Mouse (Mus musculus): Measurements from ENCODE around the gene Scaf8.
"Not testable (repeated sequence)": the region's sequence is repeated elsewhere in the genome, so short reads cannot be mapped to it uniquely, and the experiment has no call there.

The Scaf8 gene

DNA sequence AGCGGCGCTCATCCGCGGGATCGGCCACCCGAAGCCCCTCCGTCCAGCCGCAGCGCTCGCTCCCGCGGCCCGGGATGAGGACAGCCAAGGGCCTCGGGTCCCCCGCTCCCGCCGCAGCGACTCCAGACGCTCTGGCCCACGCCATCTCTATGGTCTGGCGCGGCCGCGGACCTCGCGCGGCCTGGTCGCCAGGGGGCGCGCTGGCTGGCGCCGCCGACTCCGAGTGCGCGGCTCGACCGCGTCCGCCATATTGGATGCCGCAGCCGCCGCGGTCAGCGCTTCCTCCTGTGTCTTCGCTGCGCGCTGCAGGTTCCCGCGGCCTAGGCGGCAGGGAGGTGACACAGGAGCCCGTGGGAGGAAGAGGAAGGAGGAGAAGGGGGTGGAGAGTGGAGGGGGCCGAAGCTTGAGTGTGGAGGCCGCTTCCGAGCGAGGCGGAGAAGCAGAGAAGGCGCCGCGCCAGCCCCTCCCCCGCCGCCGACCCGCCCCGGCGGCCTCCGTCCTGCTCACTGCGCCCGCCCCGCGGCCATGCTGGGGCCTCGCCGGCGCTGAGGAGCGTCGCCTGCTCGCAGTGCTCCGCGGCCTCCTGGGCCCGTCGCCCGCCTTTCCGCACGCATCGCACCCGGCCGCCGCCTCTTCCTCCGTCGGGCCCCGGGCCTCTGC lies at the start of gene Scaf8:
Gene Scaf8 (plus strand): TSS at position 253 of the 660 bp plus-strand sequence.
- DNase-seq (ENCODE audit: extremely low spot score, low read depth, low spot score), result no peak

DNA sequence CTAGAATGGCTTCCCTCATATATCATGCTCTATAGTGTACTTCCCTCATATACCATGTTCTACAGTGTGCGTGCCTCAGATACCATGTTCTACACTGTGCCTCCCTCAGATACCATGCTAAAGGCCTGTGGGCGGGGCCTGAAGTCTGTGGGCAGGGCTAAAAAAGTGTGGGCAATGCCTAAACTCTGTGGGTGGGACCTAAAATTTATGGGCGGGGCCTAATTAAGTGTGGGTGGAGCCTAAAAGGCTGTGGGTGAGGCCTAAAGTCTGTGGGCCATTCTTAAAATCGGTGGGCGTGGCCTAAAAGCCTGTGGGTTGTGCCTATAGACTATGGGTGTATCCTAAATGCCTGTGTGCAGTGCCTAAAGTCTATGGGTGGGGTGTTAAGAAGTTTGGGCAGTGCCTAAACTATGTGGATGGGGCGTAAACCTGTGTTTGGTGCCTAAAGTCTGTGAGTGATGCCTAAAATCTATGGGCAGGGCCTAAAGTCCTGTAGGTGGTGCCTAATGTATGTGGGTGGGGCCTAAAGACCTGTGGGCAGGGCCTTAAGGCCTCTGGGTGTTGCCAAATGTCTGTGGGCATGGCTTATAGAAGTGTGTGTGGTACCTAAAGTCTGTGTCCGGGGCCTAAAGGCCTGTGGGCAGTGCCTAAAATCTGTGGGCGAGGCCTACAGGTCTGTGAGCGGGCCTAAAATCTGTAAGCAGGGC lies 39.5 kb upstream of the Scaf8 start:
- DNase-seq (ENCODE audit: extremely low spot score, low read depth, low spot score), result no peak

DNA sequence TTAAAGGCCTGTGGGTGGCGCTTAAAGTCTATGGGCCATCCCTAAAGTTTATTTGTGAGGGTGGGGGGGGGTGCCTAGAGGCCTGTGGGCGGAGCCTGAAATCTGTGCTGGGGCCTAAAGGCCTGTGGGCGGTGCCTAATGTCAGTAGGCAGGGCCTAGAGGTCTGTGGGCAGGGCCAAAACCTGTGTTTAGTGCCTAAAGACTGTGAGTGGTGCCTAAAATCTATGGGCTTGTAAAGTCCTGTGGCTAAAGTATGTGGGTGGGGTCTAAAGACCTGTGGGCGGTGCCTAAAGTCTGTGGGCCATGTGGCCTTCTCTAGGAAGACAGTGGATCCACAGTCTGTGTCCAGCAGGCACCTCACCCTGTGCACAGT lies 38.9 kb upstream of the Scaf8 start:
- DNase-seq (ENCODE audit: extremely low spot score, low read depth, low spot score), result no peak

DNA sequence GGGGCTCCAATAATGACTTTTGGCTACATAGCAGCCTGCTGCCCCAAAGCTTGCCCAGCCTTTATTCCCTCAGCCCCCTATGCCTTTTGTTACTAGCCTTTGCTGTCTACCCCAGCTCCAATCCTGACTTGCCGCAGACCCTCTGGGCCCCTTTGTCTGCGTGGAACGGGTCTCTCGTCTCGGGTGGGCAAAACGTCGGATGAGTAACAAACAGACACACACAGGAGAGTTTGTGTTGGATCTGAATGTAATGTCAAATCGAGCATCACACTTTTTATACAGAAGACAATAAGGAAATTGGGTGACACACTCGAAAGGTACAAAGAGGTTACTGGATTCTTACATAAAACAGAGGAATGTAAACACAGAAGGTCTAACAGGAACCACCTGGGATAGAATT lies 36.8 kb upstream of the Scaf8 start:
- not testable (repeated sequence) for DNase-seq (ENCODE audit: extremely low spot score, low read depth, low spot score)

DNA sequence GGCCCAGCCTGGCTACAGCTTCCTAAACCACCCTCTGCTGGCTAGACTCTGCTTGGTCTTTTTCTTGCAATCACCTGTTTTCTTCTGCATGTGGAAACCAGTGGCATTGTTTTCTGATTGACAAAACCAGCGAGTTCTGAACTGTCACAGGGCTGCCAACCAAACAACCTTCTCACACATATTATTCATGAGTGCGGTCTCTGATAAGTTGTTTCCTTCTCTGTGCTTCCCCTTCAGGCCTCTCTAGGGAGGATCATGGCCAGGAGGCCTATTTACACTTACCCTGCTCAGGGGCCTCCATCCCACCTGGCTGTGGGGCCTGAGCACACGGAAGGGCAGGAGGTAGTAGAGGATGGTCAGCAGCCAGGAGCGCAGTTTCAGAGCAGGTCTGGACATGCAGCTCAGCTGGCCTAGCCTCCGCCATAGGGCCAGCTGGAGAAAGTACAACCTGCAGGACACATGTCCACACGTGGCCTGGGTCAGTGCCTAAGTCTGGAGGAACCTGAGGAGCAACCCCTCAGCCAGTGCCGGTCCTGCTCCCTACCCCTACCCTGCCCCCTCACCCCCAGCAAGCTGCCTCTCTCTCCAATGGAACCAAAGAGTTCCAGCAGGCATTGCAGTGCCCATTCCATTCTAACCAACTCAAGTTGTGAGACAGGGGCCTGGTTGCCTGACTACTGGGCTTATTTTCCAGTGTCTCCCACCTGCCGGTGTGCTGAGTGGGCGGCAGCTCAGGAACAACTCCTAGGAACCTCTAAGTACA lies 34.0 kb upstream of the Scaf8 start:
- DNase-seq (ENCODE audit: extremely low spot score, low read depth, low spot score), result not testable (repeated sequence)

DNA sequence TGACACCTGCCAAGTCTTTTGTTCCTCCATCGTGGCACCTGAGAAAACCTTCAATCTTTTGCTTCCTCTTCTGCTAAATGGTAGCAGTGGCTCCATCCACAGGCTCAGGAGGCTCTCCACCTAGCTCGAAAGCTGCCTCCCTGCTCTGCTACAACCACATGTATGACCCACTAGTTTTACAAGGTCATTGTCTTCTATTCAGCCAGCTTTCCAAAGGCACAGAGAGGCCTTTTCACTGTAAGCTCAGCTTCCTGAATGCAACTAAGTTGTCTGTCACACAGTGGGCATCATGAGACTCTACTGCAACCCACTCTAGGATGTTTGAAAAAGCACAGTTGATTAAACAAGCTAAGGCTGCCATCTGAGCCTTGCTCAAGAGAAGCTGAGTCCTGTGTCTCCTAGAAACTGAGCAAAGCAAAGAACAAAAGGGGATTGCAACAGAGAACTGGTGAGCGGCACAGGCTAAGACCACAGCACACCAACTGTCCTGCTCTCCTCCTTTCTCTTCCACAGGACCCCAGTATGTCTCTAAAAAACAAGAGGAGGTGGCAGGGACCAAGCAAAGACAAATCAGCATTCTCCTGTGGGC lies 33.2 kb upstream of the Scaf8 start:
- not testable (repeated sequence) for DNase-seq (ENCODE audit: extremely low spot score, low read depth, low spot score)

DNA sequence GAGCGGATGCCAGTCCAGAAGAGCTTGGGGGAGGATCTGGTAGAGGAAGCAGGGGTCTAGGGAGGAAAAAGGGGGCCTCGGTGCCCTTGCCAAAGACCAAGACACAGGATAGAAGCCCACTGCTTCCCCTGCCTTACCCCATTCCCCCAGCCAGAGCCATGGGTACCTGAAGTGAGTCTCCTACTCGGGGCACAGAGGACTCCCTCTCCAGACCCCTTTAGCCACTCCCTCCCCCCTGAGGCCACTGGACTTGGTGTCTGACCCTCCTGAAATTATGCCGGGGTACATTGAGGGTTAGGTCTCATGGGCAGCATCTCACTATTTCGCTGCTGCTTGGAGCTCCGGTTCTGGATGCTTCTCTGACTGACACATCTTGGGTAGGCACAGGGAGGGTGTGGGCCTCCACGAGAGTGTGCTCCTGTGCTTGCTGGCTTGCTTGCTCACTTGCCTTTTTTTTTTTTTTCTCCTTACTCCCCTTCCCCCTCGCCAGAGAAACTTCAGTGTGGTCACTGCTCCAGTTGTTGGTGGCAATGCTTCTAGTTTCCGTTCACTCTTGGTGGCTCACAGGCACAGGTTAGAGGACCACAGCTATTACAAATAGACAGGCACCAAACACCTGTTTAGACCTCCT lies 32.5 kb upstream of the Scaf8 start:
- not testable (repeated sequence) for DNase-seq (ENCODE audit: extremely low spot score, low read depth, low spot score)

DNA sequence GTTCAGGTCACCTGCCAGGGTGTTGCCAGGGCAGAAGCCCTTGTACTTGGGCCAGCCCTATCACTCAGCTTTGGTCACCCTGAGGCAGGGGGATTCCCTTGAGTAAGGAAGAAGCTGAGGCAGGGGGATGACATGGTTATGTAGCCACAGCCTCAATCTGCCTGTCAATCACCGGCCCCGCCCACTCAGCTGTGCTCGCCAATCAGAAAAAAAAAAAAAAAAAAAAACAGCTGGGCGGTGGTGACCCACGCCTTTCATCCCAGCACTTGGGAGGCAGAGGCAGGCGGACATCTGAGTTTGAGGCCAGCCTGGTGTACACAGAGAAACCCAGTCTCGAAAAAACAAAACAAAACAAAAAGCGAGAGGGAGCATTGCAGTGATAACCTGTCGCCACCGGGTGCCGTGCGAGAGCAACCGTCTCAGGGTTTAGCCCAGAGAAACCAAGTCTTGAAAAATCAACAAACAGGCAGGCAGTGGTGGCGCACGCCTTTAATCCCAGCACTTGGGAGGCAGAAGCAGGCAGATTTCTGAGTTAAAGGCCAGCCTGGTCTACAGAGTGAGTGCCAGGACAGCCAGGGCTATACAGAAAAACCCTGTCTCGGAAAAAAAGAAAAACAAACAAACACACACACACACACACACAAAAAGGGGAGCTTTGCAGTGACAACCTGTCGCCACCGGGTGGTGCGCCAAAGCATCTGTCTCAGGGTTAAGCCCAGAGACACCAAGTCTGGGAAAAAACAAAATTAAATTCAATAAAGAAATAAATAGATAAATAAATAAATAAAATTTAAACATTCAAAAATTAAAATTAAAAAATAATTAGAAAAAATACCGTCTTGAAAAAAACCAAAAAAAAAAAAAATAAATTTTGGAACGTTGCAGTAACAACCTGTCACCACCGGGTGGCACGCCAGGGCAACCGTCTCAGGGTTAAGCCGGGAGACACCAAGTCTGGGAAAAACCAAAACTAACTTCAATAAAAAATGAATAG lies 31.7 kb upstream of the Scaf8 start:
- DNase-seq (ENCODE audit: extremely low spot score, low read depth, low spot score), result not testable (repeated sequence)

DNA sequence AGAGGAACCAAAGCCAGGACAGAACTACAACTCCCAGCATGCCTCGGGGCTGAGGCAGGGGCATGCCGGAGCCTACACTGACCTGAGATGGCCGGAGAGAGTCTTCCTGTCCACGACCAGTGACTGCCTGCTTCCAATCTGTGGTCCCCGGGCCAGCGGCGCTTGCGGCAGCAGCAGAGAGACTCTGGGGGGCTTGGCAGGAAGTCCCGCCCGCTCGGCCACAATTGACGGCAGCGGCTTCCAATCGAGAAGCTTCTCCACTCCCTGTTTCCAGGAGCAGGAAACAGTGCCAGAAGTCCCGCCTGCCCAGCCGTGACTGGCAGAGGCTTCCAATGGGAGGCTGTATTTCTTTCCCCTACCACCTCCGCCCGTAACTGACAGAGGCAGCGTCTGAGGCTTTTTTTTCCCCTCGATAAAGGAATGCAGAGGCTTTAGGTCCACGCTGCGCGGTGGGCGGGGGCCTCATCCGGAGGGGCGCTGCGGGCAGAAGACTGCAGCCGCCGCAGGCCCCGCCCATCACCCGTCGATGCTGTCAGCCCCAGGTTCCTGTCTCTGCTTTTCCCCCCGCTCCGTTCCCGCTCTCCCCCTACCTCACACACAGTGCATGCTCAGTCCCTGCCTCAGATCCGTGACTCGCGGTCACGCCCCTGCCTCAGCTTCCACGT lies 30.8 kb upstream of the Scaf8 start:
- DNase-seq (ENCODE audit: extremely low spot score, low read depth, low spot score), result peak; percentile 75

DNA sequence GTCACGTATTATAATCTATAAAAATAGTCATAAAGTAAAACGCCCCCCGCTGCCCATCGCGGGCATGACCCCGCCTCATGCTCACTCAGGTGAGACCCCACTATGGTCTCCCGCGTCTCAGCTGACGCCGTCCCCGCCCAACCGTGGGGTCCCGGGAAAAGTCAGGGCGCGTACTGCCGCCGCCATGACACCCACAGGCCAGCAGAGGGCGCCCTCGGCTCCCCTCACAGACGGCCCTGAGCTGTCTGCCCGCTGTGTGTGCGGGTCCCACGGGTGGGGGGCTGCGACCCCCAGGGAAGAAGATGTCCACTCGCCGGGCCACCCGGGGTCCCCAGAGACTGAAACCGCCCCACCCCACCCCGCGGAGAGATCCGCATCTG lies 30.2 kb upstream of the Scaf8 start:
- no peak for DNase-seq (ENCODE audit: extremely low spot score, low read depth, low spot score)

DNA sequence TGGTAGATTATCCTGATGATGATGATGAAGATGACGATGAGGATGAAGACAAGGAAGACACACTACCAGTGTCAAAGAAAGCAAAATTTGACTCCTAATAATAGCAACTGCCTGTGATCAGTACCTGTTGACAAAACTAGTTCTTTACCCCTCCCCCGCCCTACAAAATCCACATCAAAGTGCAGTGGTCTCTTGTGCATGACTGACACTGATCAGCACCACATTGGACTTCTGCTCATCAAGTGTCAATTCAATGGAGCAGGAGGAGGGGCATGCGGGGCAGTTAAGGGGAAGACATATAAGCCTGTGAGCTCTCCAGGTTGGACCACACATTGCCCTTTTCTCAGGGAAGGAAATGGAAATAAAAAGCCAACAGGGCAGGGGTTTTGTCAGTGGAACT lies 29.6 kb upstream of the Scaf8 start:
- no peak for DNase-seq (ENCODE audit: extremely low spot score, low read depth, low spot score)

DNA sequence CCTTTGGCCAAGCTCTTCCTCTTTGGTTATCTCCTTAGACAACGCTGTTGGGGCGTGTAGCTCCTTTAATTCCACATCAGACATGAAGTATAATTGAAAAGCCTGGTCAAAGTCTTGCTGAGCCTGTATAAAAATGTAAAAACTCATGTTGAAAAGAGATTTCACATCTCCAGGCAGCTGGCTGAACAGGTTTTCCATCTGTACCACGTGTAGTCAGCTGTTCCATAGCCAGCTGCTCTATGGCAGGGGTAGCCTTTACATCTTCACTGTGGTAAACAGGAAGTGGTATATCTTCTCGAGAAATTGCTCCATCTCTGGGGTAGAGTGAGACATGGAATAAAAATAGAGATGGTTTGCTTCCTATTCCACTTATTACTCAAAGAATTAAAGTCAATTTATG lies 22.1 kb upstream of the Scaf8 start:
- no peak for DNase-seq (ENCODE audit: extremely low spot score, low read depth, low spot score)

DNA sequence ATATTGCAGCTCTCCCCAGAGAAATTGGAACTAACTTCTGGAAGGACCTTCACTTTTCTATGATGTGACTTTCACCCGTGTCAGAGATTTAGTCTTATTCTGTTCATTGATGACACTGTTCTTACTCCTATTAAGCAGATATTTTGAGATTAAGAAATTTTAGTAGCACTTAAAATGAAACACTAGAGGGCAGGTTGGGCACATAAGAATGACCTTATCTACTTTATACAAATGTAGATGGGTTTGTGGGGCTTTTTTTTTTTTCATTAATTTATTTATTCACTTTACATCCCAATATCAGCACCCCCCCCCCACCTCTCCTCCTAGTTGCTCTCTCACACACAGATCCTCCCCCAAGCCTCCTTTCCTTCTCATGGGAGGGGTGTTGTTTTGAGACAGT lies 15.5 kb upstream of the Scaf8 start:
- DNase-seq (ENCODE audit: extremely low spot score, low read depth, low spot score), result not testable (repeated sequence)

DNA sequence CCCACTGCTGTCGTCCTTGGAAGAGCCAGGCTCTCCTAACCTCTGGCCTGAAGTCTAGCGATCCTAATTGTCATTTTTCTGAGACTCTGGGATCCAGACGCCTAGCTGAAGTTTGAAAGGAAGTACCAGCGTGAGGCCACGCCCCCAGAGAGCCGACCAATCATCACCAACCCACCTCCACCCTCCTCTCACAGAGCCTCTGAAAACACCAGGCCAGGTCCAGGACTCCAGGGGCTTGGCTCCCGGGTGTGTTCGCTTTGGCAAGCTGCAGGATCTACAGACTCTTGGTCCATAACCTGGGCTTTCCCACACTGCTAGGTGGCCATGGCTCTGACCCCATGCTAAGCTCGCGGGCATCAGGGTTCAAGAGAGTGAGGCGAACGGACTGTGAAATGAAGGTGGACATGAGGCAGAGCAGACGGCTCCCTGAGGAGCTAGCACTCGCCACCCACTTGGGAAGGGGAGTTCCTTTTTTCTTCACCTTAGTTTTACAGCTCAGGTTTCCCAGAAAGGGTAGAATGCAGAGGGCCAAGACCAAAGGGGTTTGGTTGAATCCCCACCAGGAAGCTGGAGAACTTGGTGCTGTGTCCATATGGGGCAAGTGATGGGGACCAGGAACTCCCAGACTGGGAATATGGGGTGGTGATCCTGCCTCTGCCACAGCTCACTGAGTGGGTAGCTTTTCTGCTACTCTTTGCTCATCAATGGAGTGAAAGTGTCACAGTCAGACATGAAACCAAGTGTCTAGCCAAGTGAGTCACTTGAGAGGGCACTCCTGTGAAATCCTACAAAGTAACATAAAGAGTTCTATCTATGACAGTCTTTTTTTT lies 12.2 kb upstream of the Scaf8 start:
- DNase-seq (ENCODE audit: extremely low spot score, low read depth, low spot score), result no peak

DNA sequence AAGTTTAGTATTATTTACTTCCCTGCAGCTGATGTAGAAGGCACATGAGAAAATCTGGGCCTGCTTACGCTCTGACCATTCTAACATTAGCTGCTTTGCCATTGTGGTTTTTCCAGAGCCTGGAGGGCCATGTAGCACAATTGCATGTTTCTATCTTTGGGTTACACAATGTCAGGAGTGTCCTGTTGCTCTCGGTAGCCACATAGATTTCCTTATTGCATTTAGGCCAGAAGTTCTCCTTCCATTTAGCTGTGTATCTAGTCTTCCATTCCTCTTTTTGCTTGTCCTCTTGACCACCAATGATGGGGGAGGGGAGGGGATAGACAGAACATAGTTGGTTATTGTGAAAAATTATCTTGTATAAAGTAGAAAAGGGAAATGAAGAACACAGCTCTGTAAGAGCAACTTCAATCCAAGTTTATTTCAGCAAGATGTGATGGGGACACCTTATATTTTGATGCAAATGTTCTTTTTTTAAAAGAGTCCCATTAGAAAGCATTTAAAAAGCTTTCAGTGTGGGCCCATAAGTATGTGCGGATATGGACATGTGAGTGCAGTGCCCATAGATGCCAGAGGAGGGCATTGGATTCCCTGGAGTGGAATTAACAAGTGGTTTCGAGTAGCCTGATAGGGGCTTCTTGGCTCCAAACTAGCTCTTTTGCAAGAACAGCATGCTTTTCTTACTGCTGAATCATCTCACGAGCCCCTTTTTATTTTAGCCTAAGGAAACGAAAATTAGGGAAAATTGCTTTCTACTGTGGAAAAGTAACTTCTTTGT lies 10.4 kb upstream of the Scaf8 start:
- DNase-seq (ENCODE audit: extremely low spot score, low read depth, low spot score), result no peak

DNA sequence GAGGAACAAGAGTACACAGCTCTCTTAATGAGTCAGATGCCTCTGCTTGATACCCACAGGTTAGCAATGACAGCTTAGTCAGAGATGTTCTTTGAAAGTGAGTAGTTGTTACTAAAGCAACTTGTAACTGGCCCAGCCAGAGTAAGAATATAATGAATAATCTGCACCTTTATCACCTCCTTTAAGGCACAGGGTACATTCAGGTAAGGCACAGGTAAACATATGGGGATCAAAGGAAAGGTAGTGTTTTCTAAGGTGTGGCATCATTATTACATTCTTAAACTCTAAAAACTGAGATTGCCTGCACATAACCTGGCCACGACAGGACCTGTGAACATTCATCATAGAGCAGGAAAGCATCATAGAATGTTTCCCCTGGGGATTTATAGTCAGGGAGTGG lies 9.8 kb upstream of the Scaf8 start:
- DNase-seq (ENCODE audit: extremely low spot score, low read depth, low spot score), result no peak

DNA sequence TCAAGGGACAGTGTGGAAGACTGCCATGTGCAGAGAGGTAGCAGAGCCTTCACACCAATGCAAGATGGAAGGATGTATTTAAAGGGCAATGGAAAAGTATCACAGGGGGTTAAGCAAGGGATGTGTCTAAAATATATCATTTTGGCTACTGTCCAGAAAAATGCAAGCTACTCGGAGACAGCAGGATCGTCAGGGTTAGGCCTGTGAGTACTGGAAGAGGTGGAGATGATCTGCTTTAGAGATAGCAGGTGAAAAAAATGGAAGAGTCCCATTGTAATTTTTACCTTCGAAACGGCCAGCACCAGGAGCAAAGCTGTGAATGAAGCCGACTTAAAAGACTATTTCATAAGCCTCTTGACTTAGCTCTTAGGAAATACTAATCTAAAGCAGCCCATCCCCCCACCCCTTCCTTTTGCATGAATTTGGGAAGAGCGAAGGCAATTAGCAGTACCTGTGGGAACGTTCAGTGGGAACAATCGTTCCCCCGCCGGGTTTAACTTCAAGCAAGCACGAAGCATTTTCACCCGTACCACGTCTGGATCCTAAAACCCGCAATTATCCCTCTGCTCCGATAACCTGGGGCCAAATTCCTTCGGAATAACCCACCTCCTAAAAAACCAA lies 925 bp upstream of the Scaf8 start:
- no peak for DNase-seq (ENCODE audit: extremely low spot score, low read depth, low spot score)

DNA sequence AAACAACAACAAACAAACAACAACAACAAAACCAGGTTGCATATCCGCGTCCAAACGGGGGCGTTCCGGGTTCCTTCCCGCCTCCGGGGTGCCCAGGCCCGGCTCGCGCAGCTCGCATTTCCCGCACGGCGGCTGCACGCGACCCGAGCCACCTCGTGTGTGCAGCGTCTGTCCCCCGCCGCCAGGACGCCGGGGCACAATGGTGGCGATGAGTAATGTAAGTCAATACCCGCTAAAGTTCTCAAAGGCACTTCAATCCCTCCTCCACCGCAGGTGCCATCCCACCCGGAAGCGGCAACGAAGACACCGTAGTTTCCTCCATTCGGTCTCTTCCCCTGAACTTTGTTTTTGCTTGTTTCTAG lies 433 bp upstream of the Scaf8 start:
- no peak for DNase-seq (ENCODE audit: extremely low spot score, low read depth, low spot score)
